25 mouse cellular contexts compared by ENCODE assay signal in the genomic region with DNA sequence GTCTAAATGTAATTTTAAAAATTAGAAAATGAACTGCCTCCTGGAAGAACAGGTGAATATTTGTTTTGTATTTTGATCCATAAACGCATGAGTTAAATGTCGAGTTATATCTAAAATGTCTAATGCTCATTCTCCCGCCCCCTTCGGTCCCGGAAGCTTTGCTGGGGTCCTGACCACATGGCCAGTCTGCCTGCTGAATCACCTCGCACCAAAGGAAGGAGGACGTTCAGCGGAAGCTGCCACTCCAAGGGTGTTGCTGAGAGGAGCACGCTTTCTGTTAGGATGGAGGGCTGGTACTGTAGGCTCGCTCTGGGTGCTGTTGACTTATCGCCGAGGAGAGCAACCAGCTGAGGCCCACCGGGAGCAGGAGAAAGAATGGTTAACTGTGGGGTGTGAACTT.
DNase-seq lines count a peak whose midpoint lies in the region; ATAC-seq and TF ChIP-seq lines count a peak whose summit lies in the region.
"Had no signal": no experiment of that assay in that cellular context is flagged by ENCODE, and none has a peak within 500 bp of the region (broad histone marks: within the 10 kb centered on the region; RNA-seq: fewer than 3 reads in every experiment).

No protein-coding gene starts in this region.

- no peak overlapping the region for H3K27ac ChIP-seq in heart, embryonic 11.5 days (ENCODE audit: low read depth, low read length)
- no peak overlapping the region for H3K27ac ChIP-seq in thymus, adult 2 months (ENCODE audit: control insufficient read depth, insufficient read depth, low read length)
- H3K27ac ChIP-seq: embryonic facial prominence, embryonic 10.5 days; embryonic facial prominence, embryonic 12.5 days; forebrain, embryonic 10.5 days; forebrain, embryonic 12.5 days had no signal

- H3K36me3 ChIP-seq in heart, embryonic 11.5 days (ENCODE audit: control insufficient read depth, insufficient read depth, low read length): no peaks in the 10 kb centered on the region
- no peaks in the 10 kb centered on the region for H3K36me3 ChIP-seq in thymus, adult 2 months (ENCODE audit: control insufficient read depth, insufficient read depth, low read length)
- H3K36me3 ChIP-seq: embryonic facial prominence, embryonic 10.5 days; embryonic facial prominence, embryonic 12.5 days; forebrain, embryonic 10.5 days; forebrain, embryonic 12.5 days had no signal

- no peak overlapping the region for H3K4me2 ChIP-seq in heart, embryonic 11.5 days
- H3K4me2 ChIP-seq: embryonic facial prominence, embryonic 12.5 days; forebrain, embryonic 12.5 days had no signal

- no peak overlapping the region for H3K4me3 ChIP-seq in heart, embryonic 11.5 days (ENCODE audit: low read depth, low read length)
- no peak overlapping the region for H3K4me3 ChIP-seq in thymus, adult 2 months (ENCODE audit: control insufficient read depth, insufficient read depth, low read length)
- H3K4me3 ChIP-seq: embryonic facial prominence, embryonic 10.5 days; embryonic facial prominence, embryonic 12.5 days; erythroblast, embryonic 14.5 days; forebrain, embryonic 10.5 days; forebrain, embryonic 12.5 days had no signal

- WGBS in heart, embryonic 11.5 days (ENCODE audit: insufficient replicate concordance): 78% methylated on average over 13 of the region's 13 CpGs
- 74% methylated on average over 13 of the region's 13 CpGs for WGBS in thymus, adult 2 months

- no peak for TF ChIP-seq POLR2A in thymus, adult 2 months (IDR thresholded peaks at IDR 0.05; ENCODE audit: control insufficient read depth, extremely low read depth, insufficient read depth, low read length, poor library complexity)

- H3K9me3 ChIP-seq in heart, embryonic 11.5 days (replicated peaks; ENCODE audit: control insufficient read depth, low read length): no peaks in the 10 kb centered on the region
- H3K9me3 ChIP-seq: embryonic facial prominence, embryonic 10.5 days; embryonic facial prominence, embryonic 12.5 days; forebrain, embryonic 10.5 days; forebrain, embryonic 12.5 days had no signal

- H3K9ac ChIP-seq in heart, embryonic 11.5 days (ENCODE audit: low read depth, low read length): no peak overlapping the region
- H3K9ac ChIP-seq: embryonic facial prominence, embryonic 12.5 days; forebrain, embryonic 12.5 days had no signal

- ATAC-seq in heart, embryonic 11.5 days (replicated peaks; ENCODE audit: insufficient number of reproducible peaks, low FRiP score, low TSS enrichment): no peak
- ATAC-seq: CD4-positive, CD25-positive, alpha-beta regulatory T cell, adult 4 months; forebrain, embryonic 14.5 days; forebrain, embryonic 16.5 days had no signal

- TF ChIP-seq CTCF in thymus, adult 2 months (IDR thresholded peaks at IDR 0.05; ENCODE audit: borderline replicate concordance, control insufficient read depth, extremely low read depth, insufficient read depth, low read length, poor library complexity): no peak

- H3K27me3 ChIP-seq in heart, embryonic 11.5 days (ENCODE audit: control insufficient read depth, insufficient read depth, low read length): no peaks in the 10 kb centered on the region
- no peaks in the 10 kb centered on the region for H3K27me3 ChIP-seq in thymus, adult 2 months (ENCODE audit: control insufficient read depth, insufficient read depth, low read length)
- H3K27me3 ChIP-seq: CH12.LX; embryonic facial prominence, embryonic 12.5 days; forebrain, embryonic 12.5 days had no signal

- no peaks in the 10 kb centered on the region for H3K4me1 ChIP-seq in heart, embryonic 11.5 days (ENCODE audit: control insufficient read depth, insufficient read depth, low read length)
- H3K4me1 ChIP-seq in thymus, adult 2 months (replicated peaks; ENCODE audit: control insufficient read depth, insufficient read depth, low read length): peaks cover 4% of the 10 kb centered on the region; the same call in 1 of the 2 replicates
- H3K4me1 ChIP-seq: embryonic facial prominence, embryonic 12.5 days; forebrain, embryonic 10.5 days; forebrain, embryonic 12.5 days had no signal

- DNase-seq in heart, adult 11 months: peak; percentile 83
- peak; percentile 13 for DNase-seq in thymus, postnatal 25 days
- no peak for DNase-seq in thymus, adult 2 months
- peak; percentile 22 for DNase-seq in thymus, postnatal 4 days
- DNase-seq in cerebellum, postnatal 4 days (ENCODE audit: low spot score in 2 of 2): no peak
- DNase-seq: adrenal gland, adult 2 months; adrenal gland, postnatal 10 days; adrenal gland, postnatal 25 days; B cell, adult 2 months; cerebellum, adult 11 months; cerebellum, adult 18-20 months; cerebellum, adult 8-10 months; cerebellum, adult 9-11 months; cerebellum, postnatal 14 days; cerebellum, postnatal 36 days had no signal

Comparison
In these comparisons a context has a peak if more than half of its experiments do, and no peak if none do; other contexts are left out.
1. DNase-seq: peak in heart, adult 11 months (single experiment), thymus, postnatal 25 days (single experiment) and thymus, postnatal 4 days (single experiment); none in thymus, adult 2 months (single experiment) and cerebellum, postnatal 4 days (0 of 2).